Mouse (Mus musculus): ENCODE data around the gene Drd2. TPM values are rescaled to one million over a fixed set of nuclear protein-coding genes. Genes with fewer than 3 reads are reported as not detected.

Drd2 gene
- polyA plus RNA-seq, 1 experiment from 2014 or later, result 1.2 TPM

Other genes starting within 250 kb of the Drd2 start
- gene Gm4894, start 90.1 kb upstream of the Drd2 start, polyA plus RNA-seq (2016; fragmentation: Nextera tagmentation; extraction: Ambion mirVana), result not detected in 2 replicates
- not detected in 2 replicates for gene Ankk1, start 86.4 kb downstream of the Drd2 start, polyA plus RNA-seq (2016; fragmentation: Nextera tagmentation; extraction: Ambion mirVana)
- 1.9 and 2.7 TPM in 2 replicates for gene Ttc12, start 145.6 kb downstream of the Drd2 start, polyA plus RNA-seq (2016; fragmentation: Nextera tagmentation; extraction: Ambion mirVana)

Data from hindbrain, embryonic 10.5 days (tissue).